Mouse (Mus musculus): ENCODE measurements at regions not wholly inside any gene's neighbourhood (a gene's known extent, or its start where the extent isn't known, plus 50 kb on each side); places are given as distances from the start of the nearest gene placed in this dataset.
A peak's percentile ranks its signal among the peaks of the same experiment; 100 is the strongest.

- WGBS, result 55% methylated on average over 7 of the region's 7 CpGs
- H3K27ac ChIP-seq, result no peak overlapping the region
- H3K4me1 ChIP-seq, result no peaks in the 10 kb centered on the region
- no peaks in the 10 kb centered on the region for H3K27me3 ChIP-seq
- no peak for ATAC-seq (ENCODE audit: insufficient number of reproducible peaks, low FRiP score, low TSS enrichment, low read depth)
- H3K9ac ChIP-seq, result no peak overlapping the region
- H3K4me3 ChIP-seq, result no peak overlapping the region
- H3K36me3 ChIP-seq, result no peaks in the 10 kb centered on the region
- no peak overlapping the region for H3K4me2 ChIP-seq
- no peaks in the 10 kb centered on the region for H3K9me3 ChIP-seq
These were observed 285.2 kb downstream of the Gm49356 start for GRCm38 (mm10) chr15:59174246-59174751.

GRCm38 (mm10) chr15:59174893-59175531, 285.9 kb downstream of the Gm49356 start:
- ATAC-seq (ENCODE audit: insufficient number of reproducible peaks, low FRiP score, low TSS enrichment, low read depth), result no peak
- H3K9me3 ChIP-seq, result no peaks in the 10 kb centered on the region
- H3K4me2 ChIP-seq, result no peak overlapping the region
- no peak overlapping the region for H3K9ac ChIP-seq
- H3K27me3 ChIP-seq, result no peaks in the 10 kb centered on the region
- no peaks in the 10 kb centered on the region for H3K4me1 ChIP-seq
- H3K36me3 ChIP-seq, result no peaks in the 10 kb centered on the region
- no peak overlapping the region for H3K27ac ChIP-seq
- WGBS, result 69% methylated on average over 8 of the region's 8 CpGs
- no peak overlapping the region for H3K4me3 ChIP-seq

GRCm38 (mm10) chr15:59180076-59180475, 291.0 kb downstream of the Gm49356 start:
- H3K4me1 ChIP-seq, result no peaks in the 10 kb centered on the region
- no peak overlapping the region for H3K4me2 ChIP-seq
- no peaks in the 10 kb centered on the region for H3K9me3 ChIP-seq
- H3K27ac ChIP-seq, result no peak overlapping the region
- H3K27me3 ChIP-seq, result no peaks in the 10 kb centered on the region
- ATAC-seq (ENCODE audit: insufficient number of reproducible peaks, low FRiP score, low TSS enrichment, low read depth), result no peak
- H3K9ac ChIP-seq, result no peak overlapping the region
- WGBS, result 99% methylated on average over 3 of the region's 3 CpGs
- H3K4me3 ChIP-seq, result no peak overlapping the region
- no peaks in the 10 kb centered on the region for H3K36me3 ChIP-seq

GRCm38 (mm10) chr15:59184461-59184860, 295.4 kb downstream of the Gm49356 start:
- H3K4me3 ChIP-seq, result no peak overlapping the region
- no peaks in the 10 kb centered on the region for H3K9me3 ChIP-seq
- ATAC-seq (ENCODE audit: insufficient number of reproducible peaks, low FRiP score, low TSS enrichment, low read depth), result no peak
- no peak overlapping the region for H3K9ac ChIP-seq
- H3K27me3 ChIP-seq, result no peaks in the 10 kb centered on the region
- H3K4me1 ChIP-seq, result 0 out of 2 replicates have a peak, but pooled peaks cover 7% of the 10 kb centered on the region
- no peaks in the 10 kb centered on the region for H3K36me3 ChIP-seq
- H3K27ac ChIP-seq, result no peak overlapping the region
- no peak overlapping the region for H3K4me2 ChIP-seq
- 68% methylated on average over 9 of the region's 9 CpGs for WGBS

- Histone ChIP-seq H3K4me3 (no peak overlapping the region), H3K4me1 (0 out of 2 replicates have a peak, but pooled peaks cover 7% of the 10 kb centered on the region), H3K9ac (no peak overlapping the region), H3K36me3 (no peaks in the 10 kb centered on the region), H3K27ac (no peak overlapping the region), H3K9me3 (no peaks in the 10 kb centered on the region), H3K4me2 (no peak overlapping the region), H3K27me3 (no peaks in the 10 kb centered on the region)
- 63% methylated on average over 4 of the region's 4 CpGs for WGBS
- ATAC-seq (ENCODE audit: insufficient number of reproducible peaks, low FRiP score, low TSS enrichment, low read depth), result no peak
These were observed 298.5 kb downstream of the Gm49356 start for GRCm38 (mm10) chr15:59187566-59187965.

GRCm38 (mm10) chr15:59188371-59188770, 299.3 kb downstream of the Gm49356 start:
- no peaks in the 10 kb centered on the region for H3K9me3 ChIP-seq
- no peaks in the 10 kb centered on the region for H3K36me3 ChIP-seq
- WGBS, result 58% methylated on average over 4 of the region's 4 CpGs
- H3K4me3 ChIP-seq, result no peak overlapping the region
- H3K4me2 ChIP-seq, result no peak overlapping the region
- 0 out of 2 replicates have a peak, but pooled peaks cover 7% of the 10 kb centered on the region for H3K4me1 ChIP-seq
- H3K27me3 ChIP-seq, result no peaks in the 10 kb centered on the region
- no peak overlapping the region for H3K27ac ChIP-seq
- no peak overlapping the region for H3K9ac ChIP-seq
- no peak for ATAC-seq (ENCODE audit: insufficient number of reproducible peaks, low FRiP score, low TSS enrichment, low read depth)

GRCm38 (mm10) chr15:59190511-59190910, 301.4 kb downstream of the Gm49356 start:
- 79% methylated on average over 5 of the region's 5 CpGs for WGBS
- no peak overlapping the region for H3K4me2 ChIP-seq
- no peaks in the 10 kb centered on the region for H3K9me3 ChIP-seq
- no peaks in the 10 kb centered on the region for H3K36me3 ChIP-seq
- no peaks in the 10 kb centered on the region for H3K27me3 ChIP-seq
- no peak for ATAC-seq (ENCODE audit: insufficient number of reproducible peaks, low FRiP score, low TSS enrichment, low read depth)
- H3K27ac ChIP-seq, result no peak overlapping the region
- H3K9ac ChIP-seq, result no peak overlapping the region
- H3K4me1 ChIP-seq, result 0 out of 2 replicates have a peak, but pooled peaks cover 7% of the 10 kb centered on the region
- no peak overlapping the region for H3K4me3 ChIP-seq

GRCm38 (mm10) chr15:59194421-59194820, 305.3 kb downstream of the Gm49356 start:
- Histone ChIP-seq H3K27me3 (no peaks in the 10 kb centered on the region), H3K4me1 (peaks cover 22% of the 10 kb centered on the region), H3K9me3 (no peaks in the 10 kb centered on the region), H3K27ac (no peak overlapping the region), H3K4me3 (no peak overlapping the region), H3K4me2 (no peak overlapping the region), H3K36me3 (no peaks in the 10 kb centered on the region), H3K9ac (no peak overlapping the region)
- ATAC-seq (ENCODE audit: insufficient number of reproducible peaks, low FRiP score, low TSS enrichment, low read depth), result no peak
- 77% methylated on average over 10 of the region's 10 CpGs for WGBS

- WGBS, result 79% methylated on average over 5 of the region's 5 CpGs
- no peaks in the 10 kb centered on the region for H3K36me3 ChIP-seq
- no peak overlapping the region for H3K9ac ChIP-seq
- no peak overlapping the region for H3K4me2 ChIP-seq
- peaks cover 22% of the 10 kb centered on the region for H3K4me1 ChIP-seq
- no peaks in the 10 kb centered on the region for H3K27me3 ChIP-seq
- H3K27ac ChIP-seq, result no peak overlapping the region
- ATAC-seq (ENCODE audit: insufficient number of reproducible peaks, low FRiP score, low TSS enrichment, low read depth), result no peak
- no peak overlapping the region for H3K4me3 ChIP-seq
- H3K9me3 ChIP-seq, result no peaks in the 10 kb centered on the region
These were observed 307.3 kb downstream of the Gm49356 start for GRCm38 (mm10) chr15:59196351-59196750.

GRCm38 (mm10) chr15:59197455-59198391, 308.6 kb downstream of the Gm49356 start:
- peak; percentile 75 for ATAC-seq (ENCODE audit: insufficient number of reproducible peaks, low FRiP score, low TSS enrichment, low read depth)
- peaks cover 25% of the 10 kb centered on the region for H3K4me1 ChIP-seq

GRCm38 (mm10) chr15:59201386-59201785, 312.3 kb downstream of the Gm49356 start:
- H3K27me3 ChIP-seq, result no peaks in the 10 kb centered on the region
- H3K36me3 ChIP-seq, result no peaks in the 10 kb centered on the region
- H3K4me3 ChIP-seq, result no peak overlapping the region
- H3K27ac ChIP-seq, result no peak overlapping the region
- ATAC-seq (ENCODE audit: insufficient number of reproducible peaks, low FRiP score, low TSS enrichment, low read depth), result no peak
- no peak overlapping the region for H3K9ac ChIP-seq
- no peaks in the 10 kb centered on the region for H3K9me3 ChIP-seq
- H3K4me1 ChIP-seq, result peaks cover 24% of the 10 kb centered on the region
- H3K4me2 ChIP-seq, result no peak overlapping the region
- WGBS, result 71% methylated on average over 7 of the region's 7 CpGs

More at GRCm38 (mm10) chr15:59197455-59198391, 308.6 kb downstream of the Gm49356 start:
- Histone ChIP-seq H3K4me3 (no peak overlapping the region), H3K27me3 (no peaks in the 10 kb centered on the region), H3K27ac (peak overlapping the region; percentile 82), H3K4me2 (0 out of 2 replicates have a peak overlapping the region, but pooled peaks have one; percentile 10), H3K9ac (no peak overlapping the region), H3K9me3 (no peaks in the 10 kb centered on the region), H3K36me3 (no peaks in the 10 kb centered on the region)
- WGBS, result 10% methylated on average over 7 of the region's 7 CpGs

Data from limb, embryonic 15.5 days (tissue).